Comparison of ENCODE assay signal across 24 mouse cellular contexts in the genomic region with DNA sequence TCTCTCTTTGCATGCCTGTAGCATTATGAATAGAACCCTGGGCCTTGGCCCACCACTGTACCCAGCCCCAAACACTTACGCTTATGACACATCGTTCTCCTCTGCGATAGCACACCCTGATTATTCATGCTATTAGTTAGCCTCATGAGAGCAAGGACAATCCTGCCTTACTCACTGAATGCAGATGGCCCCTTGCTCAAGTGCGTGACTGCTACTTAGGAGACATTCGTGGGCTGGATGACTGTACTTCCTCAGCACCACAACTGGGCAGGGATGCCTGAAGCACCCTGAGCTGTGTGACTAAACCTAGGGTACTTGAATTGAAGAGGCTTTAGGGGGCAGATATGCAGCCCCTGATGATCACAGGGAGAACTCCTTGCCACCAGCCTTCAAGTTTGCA.
DNase-seq lines count a peak whose midpoint lies in the region; ATAC-seq lines count a peak whose summit lies in the region.
"Had no signal": no experiment of that assay in that cellular context is flagged by ENCODE, and none has a peak within 500 bp of the region (broad histone marks: within the 10 kb centered on the region; RNA-seq: fewer than 3 reads in every experiment).

No protein-coding gene starts in this region.

- H3K9ac ChIP-seq in hindbrain, embryonic 16.5 days (ENCODE audit: low read depth, low read length), result no peak overlapping the region
- no peak overlapping the region for H3K9ac ChIP-seq in midbrain, embryonic 16.5 days (ENCODE audit: low read depth, low read length)
- no peak overlapping the region for H3K9ac ChIP-seq in midbrain, embryonic 11.5 days (ENCODE audit: low read length)
- H3K9ac ChIP-seq: embryonic facial prominence, embryonic 13.5 days; hindbrain, embryonic 13.5 days; limb, embryonic 13.5 days; lung, embryonic 15.5 days; midbrain, embryonic 12.5 days; stomach, embryonic 15.5 days had no signal

- H3K27me3 ChIP-seq in hindbrain, embryonic 10.5 days (ENCODE audit: insufficient read depth, poor library complexity, severe bottlenecking), result peaks cover 5% of the 10 kb centered on the region; the same call in 1 of the 2 replicates
- no peaks in the 10 kb centered on the region for H3K27me3 ChIP-seq in hindbrain, embryonic 16.5 days (replicated peaks; ENCODE audit: control insufficient read depth, insufficient read depth, low read length)
- no peaks in the 10 kb centered on the region; the same call in 1 of the 2 replicates for H3K27me3 ChIP-seq in midbrain, embryonic 16.5 days (ENCODE audit: control insufficient read depth, insufficient read depth, low read depth, low read length)
- no peaks in the 10 kb centered on the region for H3K27me3 ChIP-seq in midbrain, embryonic 11.5 days (ENCODE audit: control insufficient read depth, insufficient read depth, low read length)
- H3K27me3 ChIP-seq: hindbrain, embryonic 13.5 days; midbrain, embryonic 12.5 days; stomach, embryonic 15.5 days had no signal

- peaks cover 33% of the 10 kb centered on the region for H3K4me1 ChIP-seq in hindbrain, embryonic 10.5 days (replicated peaks)
- H3K4me1 ChIP-seq in hindbrain, embryonic 16.5 days (ENCODE audit: control insufficient read depth, insufficient read depth, low read depth, low read length), result peaks cover 14% of the 10 kb centered on the region
- H3K4me1 ChIP-seq in midbrain, embryonic 16.5 days (ENCODE audit: control insufficient read depth, insufficient read depth, low read length), result peaks cover 19% of the 10 kb centered on the region
- peaks cover 10% of the 10 kb centered on the region; the same call in 1 of the 2 replicates for H3K4me1 ChIP-seq in midbrain, embryonic 11.5 days (ENCODE audit: control insufficient read depth, insufficient read depth, low read length)
- H3K4me1 ChIP-seq: lung, embryonic 15.5 days; stomach, embryonic 15.5 days had no signal

- no peaks in the 10 kb centered on the region for H3K36me3 ChIP-seq in hindbrain, embryonic 10.5 days
- no peaks in the 10 kb centered on the region for H3K36me3 ChIP-seq in hindbrain, embryonic 16.5 days (ENCODE audit: control insufficient read depth, insufficient read depth, low read length)
- H3K36me3 ChIP-seq in midbrain, embryonic 16.5 days (ENCODE audit: control insufficient read depth, insufficient read depth, low read length), result no peaks in the 10 kb centered on the region
- H3K36me3 ChIP-seq in midbrain, embryonic 11.5 days (ENCODE audit: control insufficient read depth, insufficient read depth, low read length), result no peaks in the 10 kb centered on the region
- H3K36me3 ChIP-seq: embryonic facial prominence, embryonic 13.5 days; hindbrain, embryonic 13.5 days; limb, embryonic 13.5 days; lung, embryonic 15.5 days; midbrain, embryonic 12.5 days; stomach, embryonic 15.5 days had no signal

- H3K27ac ChIP-seq in hindbrain, embryonic 10.5 days, result peak overlapping the region; percentile 41; the same call in 1 of the 2 replicates
- H3K27ac ChIP-seq in hindbrain, embryonic 16.5 days (ENCODE audit: low read depth, low read length), result no peak overlapping the region
- peak overlapping the region; percentile 34; the same call in 1 of the 2 replicates for H3K27ac ChIP-seq in midbrain, embryonic 16.5 days (ENCODE audit: low read length)
- no peak overlapping the region for H3K27ac ChIP-seq in midbrain, embryonic 11.5 days (ENCODE audit: low read depth, low read length)
- H3K27ac ChIP-seq: embryonic facial prominence, embryonic 13.5 days; hindbrain, embryonic 13.5 days; limb, embryonic 13.5 days; lung, embryonic 15.5 days; midbrain, embryonic 12.5 days; stomach, embryonic 15.5 days had no signal

- H3K4me2 ChIP-seq in hindbrain, embryonic 16.5 days (ENCODE audit: low read length), result no peak overlapping the region
- H3K4me2 ChIP-seq in midbrain, embryonic 16.5 days (ENCODE audit: low read length), result no peak overlapping the region
- H3K4me2 ChIP-seq in midbrain, embryonic 11.5 days, result no peak overlapping the region
- H3K4me2 ChIP-seq: embryonic facial prominence, embryonic 13.5 days; heart, embryonic 11.5 days; hindbrain, embryonic 13.5 days; limb, embryonic 13.5 days; liver, embryonic 11.5 days; lung, embryonic 15.5 days; midbrain, embryonic 12.5 days; stomach, embryonic 15.5 days had no signal

- ATAC-seq in hindbrain, embryonic 16.5 days, result no peak
- ATAC-seq in midbrain, embryonic 16.5 days, result no peak
- no peak for ATAC-seq in midbrain, embryonic 11.5 days (ENCODE audit: low FRiP score)
- ATAC-seq: intestine, postnatal 0 days had no signal

- no peaks in the 10 kb centered on the region for H3K9me3 ChIP-seq in hindbrain, embryonic 10.5 days
- no peaks in the 10 kb centered on the region for H3K9me3 ChIP-seq in hindbrain, embryonic 16.5 days (ENCODE audit: control insufficient read depth, low read length)
- no peaks in the 10 kb centered on the region for H3K9me3 ChIP-seq in midbrain, embryonic 16.5 days (replicated peaks; ENCODE audit: control insufficient read depth, low read length, poor library complexity, severe bottlenecking)
- H3K9me3 ChIP-seq in midbrain, embryonic 11.5 days (ENCODE audit: control insufficient read depth, low read length), result no peaks in the 10 kb centered on the region
- H3K9me3 ChIP-seq: embryonic facial prominence, embryonic 13.5 days; hindbrain, embryonic 13.5 days; limb, embryonic 13.5 days; lung, embryonic 15.5 days; midbrain, embryonic 12.5 days; stomach, embryonic 15.5 days had no signal

- peak; percentile 62 for DNase-seq in adrenal gland, adult 8-10 months
- DNase-seq in adrenal gland, adult 18-20 months (ENCODE audit: low spot score in 2 of 2), result no peak
- DNase-seq in hindbrain, embryonic 10.5 days (ENCODE audit: low spot score), result no peak
- DNase-seq in midbrain, embryonic 11.5 days (ENCODE audit: low spot score, missing footprints), result no peak
- DNase-seq in heart, adult 18-20 months, result no peak
- DNase-seq in yolk sac, embryonic 10.5 days (ENCODE audit: low spot score), result no peak
- DNase-seq: cerebellum, adult 11 months; cerebellum, adult 9-10 months; gastrocnemius, postnatal 10 days; heart, postnatal 36 days; kidney, adult 9 months; kidney, postnatal 10 days; right cerebral cortex, postnatal 25 days had no signal

- no peak overlapping the region for H3K4me3 ChIP-seq in hindbrain, embryonic 10.5 days
- no peak overlapping the region for H3K4me3 ChIP-seq in hindbrain, embryonic 16.5 days (ENCODE audit: low read length)
- no peak overlapping the region for H3K4me3 ChIP-seq in midbrain, embryonic 16.5 days (ENCODE audit: low read depth, low read length)
- no peak overlapping the region for H3K4me3 ChIP-seq in midbrain, embryonic 11.5 days (ENCODE audit: low read depth, low read length)
- H3K4me3 ChIP-seq: embryonic facial prominence, embryonic 13.5 days; hindbrain, embryonic 13.5 days; limb, embryonic 13.5 days; lung, embryonic 15.5 days; midbrain, embryonic 12.5 days; stomach, embryonic 15.5 days had no signal

- 68% methylated on average over 5 of the region's 5 CpGs for WGBS in hindbrain, embryonic 10.5 days
- 42% methylated on average over 5 of the region's 5 CpGs for WGBS in hindbrain, embryonic 16.5 days
- WGBS in midbrain, embryonic 16.5 days, result 43% methylated on average over 5 of the region's 5 CpGs
- 79% methylated on average over 5 of the region's 5 CpGs for WGBS in midbrain, embryonic 11.5 days

Comparison
In these comparisons a context has a peak if more than half of its experiments do, and no peak if none do; other contexts are left out.
1. H3K27ac ChIP-seq: peak in hindbrain, embryonic 10.5 days (single experiment) and midbrain, embryonic 16.5 days (single experiment); none in hindbrain, embryonic 16.5 days (single experiment) and midbrain, embryonic 11.5 days (single experiment).